Mouse (Mus musculus) monocyte, adult 5-6 weeks (primary cell): ENCODE results near the gene A26c2. TPM values are rescaled to one million over a fixed set of nuclear protein-coding genes. Genes with fewer than 3 reads are reported as not detected.

Source experiments
- ATAC-seq: fragments of 153-309, 156-312 bp; replicated peaks from 2 replicates; pipeline ENCODE4 v1.8.0; 2017; ENCODE audit warnings: mild to moderate bottlenecking; ENCODE audit not compliant: low TSS enrichment, insufficient number of reproducible peaks, severe bottlenecking, poor library complexity, low FRiP score
- total RNA-seq: library from RNA; stranded (forward); fragments of 200-1000, 200-491, 200-594 nt; gene quantifications from 3 replicates; pipeline ENCODE4 v1.2.3, GENCODE M21; 2017

A26c2 gene
- not detected in 3 replicates for total RNA-seq

DNA sequence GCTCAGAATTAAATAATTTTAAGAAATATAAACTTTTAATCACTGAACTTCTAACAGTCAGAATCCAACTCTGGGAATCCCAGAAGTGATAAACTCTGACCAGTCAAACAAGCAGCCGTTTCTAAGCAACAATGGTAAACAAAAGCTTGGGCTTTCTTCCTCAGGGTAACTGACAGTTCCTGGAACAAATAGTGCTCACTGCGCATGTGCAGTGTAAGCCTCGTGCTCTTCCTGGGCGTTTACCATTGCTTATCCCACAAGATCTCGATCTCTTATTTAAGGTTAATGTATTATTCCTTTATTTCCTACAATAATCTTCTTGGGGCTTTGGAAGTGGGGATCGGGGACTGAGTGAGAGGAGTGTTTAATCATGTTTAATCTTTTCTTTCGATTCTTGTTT lies at the start of gene A26c2:
TSS of gene A26c2 (minus strand) at position 101 of the 400 bp plus-strand sequence.
- ATAC-seq: no peak

DNA sequence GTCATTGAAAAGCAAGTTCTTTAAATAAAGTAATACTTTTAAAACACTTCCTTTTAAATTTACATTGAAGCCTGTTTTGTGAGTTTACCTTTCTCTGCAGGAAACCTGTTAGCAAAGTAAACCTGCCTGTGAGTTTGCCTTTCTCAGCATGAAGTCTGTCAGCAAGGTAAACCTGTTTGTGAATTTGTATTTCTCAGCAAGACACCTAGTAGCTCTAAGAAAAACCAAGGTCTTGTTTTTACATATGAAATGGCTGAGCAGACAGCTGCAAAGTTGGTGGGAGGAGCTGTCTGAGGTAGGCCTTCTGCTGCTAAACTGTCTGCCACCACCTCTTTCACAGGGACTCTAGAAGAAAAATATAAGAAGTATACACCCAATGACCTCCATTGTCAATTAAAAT lies 28.0 kb upstream of the A26c2 start:
- ATAC-seq: no peak
